Mouse (Mus musculus): ENCODE measurements around the gene Pacsin1.

DNA sequence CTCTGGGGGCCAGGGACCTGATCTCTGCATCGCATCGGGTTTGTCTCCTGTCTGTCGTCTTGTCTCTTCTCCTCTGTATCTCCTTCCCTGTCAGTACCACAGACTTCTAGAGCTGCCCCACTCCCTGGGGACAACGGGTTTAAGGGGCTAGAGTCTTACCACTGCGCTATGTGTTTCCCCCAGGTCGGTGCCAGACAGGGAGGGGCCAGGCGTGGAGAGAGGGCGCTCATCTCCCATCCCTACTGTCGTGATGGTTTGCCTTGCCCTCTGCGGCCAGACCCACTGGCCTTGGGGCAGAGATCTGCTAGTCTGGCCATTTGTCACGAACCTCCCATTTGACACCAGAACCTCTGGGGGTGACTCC lies 30.2 kb downstream of the Pacsin1 start:
- no peak for TF ChIP-seq CTCF (IDR thresholded peaks at IDR 0.05; ENCODE audit: control insufficient read depth, insufficient read depth, insufficient read length)
- TF ChIP-seq MYOD1 (IDR thresholded peaks at IDR 0.05; ENCODE audit: control insufficient read depth, insufficient read length, low read depth): no peak
- no peak for TF ChIP-seq MYOG (IDR thresholded peaks at IDR 0.05; ENCODE audit: control insufficient read depth, extremely low read depth, insufficient read length)
- no peak for TF ChIP-seq FOSL1 (IDR thresholded peaks at IDR 0.05; ENCODE audit: insufficient read depth, low read length, poor library complexity, severe bottlenecking)
- no peak for TF ChIP-seq USF1 (IDR thresholded peaks at IDR 0.05; ENCODE audit: low read depth)
- TF ChIP-seq MAX (IDR thresholded peaks at IDR 0.05): no peak
